Mouse (Mus musculus) adipocyte (in vitro differentiated cells): ENCODE measurements around the gene Ntsr2.
A peak's percentile ranks its signal among the peaks of the same experiment; 100 is the strongest.
"Not testable (repeated sequence)": the region's sequence is repeated elsewhere in the genome, so short reads cannot be mapped to it uniquely, and the experiment has no call there.

ENCODE experiments used
- DNase-seq: peaks from one replicate; pipeline ENCODE4 v3.0.0-alpha.2; 2016; ENCODE audit warnings: low spot score

The Ntsr2 gene

DNA sequence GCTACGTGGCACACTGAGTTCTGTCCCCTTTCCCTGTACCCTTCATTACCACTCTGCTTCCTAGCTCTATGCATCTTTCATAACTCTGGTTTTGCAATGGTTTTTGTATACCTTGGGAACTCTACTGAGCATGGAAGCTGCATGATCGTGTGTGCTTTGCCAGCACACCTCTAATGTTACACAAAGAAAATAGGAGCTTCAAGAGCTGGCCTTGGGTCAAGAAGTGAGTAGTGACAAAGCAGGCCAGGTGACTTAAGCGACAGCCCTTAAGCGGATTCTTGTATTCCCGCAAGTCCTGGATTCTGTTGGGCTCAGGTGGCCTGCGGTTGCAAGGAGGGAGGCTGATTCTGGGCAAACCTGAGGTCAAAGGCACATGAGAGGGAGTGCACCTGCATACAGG is 4.9 kb upstream of the Ntsr2 start:
- DNase-seq = no peak

DNA sequence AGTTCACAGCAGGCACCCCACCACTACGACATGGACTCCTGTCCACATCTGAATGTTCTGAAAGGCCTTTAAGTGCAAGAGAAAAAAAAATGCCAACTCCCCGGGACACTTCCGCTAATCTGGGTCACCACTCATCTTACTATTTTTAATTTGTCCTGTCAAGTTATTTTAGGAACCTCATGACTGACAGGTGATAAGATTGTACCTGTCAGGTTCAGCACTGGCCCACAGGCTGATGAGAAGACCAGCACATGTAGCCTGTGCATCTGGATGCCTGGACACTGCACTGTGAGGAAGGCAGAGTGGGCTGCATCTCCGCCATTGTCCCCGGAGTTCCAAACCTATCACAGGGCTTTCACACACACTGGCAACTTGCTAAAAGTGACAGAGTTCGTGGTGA is 3.4 kb upstream of the Ntsr2 start:
- no peak for DNase-seq

DNA sequence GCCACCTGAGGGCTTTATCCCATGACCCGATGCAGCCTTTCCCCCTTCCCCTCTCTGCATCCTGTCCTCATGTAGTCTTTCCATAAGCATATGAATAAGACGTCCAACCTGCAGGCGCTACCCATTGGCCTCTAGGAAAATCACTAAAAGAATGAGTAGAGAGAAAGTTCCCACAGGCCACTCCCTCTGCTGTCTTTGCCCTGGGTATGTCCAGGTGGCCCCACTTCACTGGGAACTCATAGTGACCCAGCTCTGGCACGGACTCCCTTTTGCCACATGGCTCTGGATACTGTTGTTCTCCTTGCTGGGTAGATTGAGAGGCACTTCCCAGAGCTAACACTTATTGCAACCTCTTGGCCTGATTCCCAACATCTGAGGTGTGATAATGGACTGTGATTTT is 2.4 kb downstream of the Ntsr2 start:
- peak; percentile 28 for DNase-seq

DNA sequence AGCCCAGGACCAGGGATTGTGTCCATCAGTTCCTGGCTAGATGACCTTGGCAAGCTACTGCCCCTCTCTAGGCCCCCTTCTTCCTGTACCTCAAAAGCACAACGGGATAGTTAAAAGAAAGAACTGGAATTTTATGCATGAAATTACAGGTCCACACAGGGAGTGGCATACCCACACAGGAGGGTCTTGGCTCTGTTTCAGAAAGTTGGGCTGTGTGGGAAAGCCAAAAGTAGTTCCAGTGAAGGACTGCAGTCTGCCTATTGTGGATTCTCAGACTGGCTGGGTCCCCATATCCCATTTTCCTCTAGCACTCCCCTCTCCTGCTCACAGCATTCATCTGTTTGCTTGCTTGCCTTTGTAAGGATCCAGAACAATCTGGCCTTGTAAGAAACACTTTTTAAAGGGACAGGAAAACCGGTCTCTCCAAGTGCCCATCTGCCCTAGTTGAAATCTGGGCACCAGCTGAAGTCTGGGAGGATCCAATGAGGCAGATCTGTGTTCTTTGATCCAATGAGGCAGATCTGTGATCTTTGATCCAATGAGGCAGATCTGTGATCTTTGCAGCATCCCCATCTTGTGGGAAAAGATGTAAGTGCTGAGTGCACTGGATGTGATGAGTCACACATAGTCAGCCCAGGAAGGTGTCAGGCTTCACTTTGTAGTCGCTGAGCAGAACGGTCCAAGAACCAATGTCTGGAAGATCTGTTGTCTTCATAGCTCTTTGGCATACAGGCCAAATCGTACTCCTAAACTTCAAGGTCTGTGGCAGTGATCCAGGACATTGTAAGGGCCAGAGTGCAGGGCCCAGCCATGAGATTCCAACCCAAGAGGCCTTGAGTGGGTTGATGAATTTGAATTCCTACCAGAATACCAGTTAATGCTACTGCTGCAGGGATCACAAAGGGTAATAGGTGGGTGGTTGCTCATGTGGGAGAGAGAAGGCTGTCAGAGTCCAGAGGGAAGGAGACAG is 4.0 kb downstream of the Ntsr2 start:
- peak; percentile 87 for DNase-seq

DNA sequence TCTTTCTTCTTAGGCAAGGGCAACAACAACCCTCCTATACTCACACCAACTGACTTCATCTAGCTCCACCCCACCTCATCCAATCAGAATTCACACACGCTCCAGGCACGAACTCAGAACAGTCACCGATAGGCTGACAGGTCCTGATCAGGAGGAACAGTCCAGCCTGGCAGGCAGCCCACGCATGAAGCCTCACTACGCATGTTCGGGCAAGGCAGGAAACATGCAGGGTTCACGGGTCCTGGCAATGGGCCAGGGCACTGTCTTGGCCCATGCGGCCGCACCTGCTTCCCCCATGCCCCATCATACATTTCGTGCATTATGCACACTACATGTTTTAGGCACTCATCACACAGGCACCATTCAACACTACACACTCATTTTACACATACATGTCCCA is 8.3 kb downstream of the Ntsr2 start:
- DNase-seq = no peak

DNA sequence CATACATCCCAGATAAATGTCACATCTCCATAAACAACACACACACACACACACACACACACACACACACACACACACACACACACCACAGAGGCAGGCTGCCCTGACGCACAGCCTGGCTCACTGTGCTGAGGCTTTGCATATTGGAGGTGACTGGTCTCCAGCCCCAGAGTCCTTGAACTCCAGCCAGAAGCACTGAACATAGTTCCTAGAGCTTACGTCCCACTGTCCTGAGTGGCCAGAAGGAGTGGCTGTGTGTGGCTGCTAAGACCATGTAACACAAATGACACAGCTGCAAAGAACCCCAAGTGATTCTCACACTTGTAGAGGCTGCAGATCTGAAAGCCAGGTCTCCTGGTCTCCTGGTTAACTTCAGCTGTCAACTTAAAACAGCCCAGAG is 8.8 kb downstream of the Ntsr2 start:
- DNase-seq = no peak

DNA sequence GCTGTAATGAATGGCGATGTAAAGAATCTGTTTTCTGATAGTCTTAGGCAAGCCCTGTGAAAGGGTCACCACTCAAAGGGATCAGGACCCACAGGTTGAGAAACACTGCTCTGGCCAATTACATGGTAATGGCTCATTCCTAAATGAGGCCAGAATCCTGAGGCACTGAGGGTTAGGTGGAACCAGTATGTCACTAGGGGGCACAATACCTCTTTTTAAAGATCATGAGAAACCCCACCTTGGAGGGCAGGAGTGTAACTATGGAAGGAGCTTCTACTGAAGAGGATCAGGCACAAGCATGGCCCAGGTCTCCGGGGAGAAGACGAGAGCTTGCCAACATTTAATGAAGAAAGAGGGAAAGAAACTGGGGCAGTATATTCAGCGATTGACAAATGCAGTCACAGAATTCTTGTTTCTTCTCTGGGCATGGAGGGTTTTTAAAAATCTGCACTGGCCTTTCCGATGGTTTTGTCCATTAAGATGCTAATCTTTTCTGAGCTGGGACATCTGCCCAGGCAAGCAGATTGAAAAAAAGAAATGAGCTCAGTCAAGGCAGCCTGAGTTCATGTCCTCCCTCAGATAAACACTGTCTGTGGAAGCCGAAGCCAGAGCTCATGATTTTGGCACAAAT is 9.9 kb downstream of the Ntsr2 start:
- peak; percentile 72 for DNase-seq

DNA sequence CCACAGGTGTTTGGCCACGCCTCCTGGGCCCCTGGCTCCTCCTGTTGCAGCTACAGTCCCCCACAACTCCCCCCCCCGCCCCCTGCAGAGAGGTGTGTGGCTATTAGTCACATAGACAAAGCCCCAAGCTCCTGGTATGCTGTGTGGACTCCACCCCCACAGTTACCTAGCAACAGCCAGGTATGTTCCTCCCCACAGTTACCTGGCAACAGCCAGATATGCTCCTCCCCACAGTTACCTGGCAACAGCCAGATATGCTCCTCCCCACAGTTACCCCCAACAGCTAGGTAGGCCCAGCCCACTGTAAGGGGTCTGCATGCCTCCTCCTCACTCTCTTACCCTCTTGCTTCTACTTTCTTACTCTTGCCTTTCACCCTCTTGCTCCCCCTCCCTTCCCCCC is 11.8 kb downstream of the Ntsr2 start:
- DNase-seq = no peak

DNA sequence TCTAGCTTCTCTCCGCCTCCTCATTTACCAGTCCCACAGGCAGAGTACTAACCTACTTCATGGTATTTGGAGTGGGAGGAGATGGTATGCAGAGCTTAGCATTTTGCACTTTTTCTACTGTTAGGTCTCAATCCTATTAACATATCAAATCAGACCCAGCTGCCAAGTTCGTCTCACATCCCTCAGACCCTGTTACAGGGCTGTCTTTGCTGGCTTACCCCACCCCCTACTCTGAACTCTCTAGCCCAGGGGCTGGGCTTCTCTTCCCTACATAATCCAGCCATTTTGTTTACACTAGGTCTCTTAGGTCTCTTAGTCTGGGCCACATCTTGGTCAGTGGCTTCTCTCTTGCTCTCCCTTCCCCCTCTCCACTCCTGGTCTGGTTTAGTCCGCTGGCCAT is 16.0 kb downstream of the Ntsr2 start:
- DNase-seq = no peak

DNA sequence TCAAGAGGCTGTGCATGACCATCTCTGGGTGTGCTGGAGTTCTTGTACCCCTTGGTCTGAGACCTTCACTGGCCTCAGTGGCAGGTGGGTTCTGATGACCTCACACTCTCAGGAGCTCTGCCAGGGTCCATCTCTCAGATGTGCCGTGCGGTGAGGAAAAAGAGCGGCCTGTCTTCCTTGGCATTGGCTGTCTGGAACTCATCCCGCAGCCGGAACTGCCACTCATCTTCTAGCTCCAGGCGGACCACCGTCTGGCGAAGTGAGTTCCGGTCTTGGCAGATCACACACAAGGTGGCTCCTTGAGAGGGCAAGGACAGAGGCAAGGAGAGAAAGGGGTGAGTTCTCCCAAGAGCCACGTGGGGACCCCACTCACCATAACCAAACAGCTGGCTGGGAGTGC is 19.1 kb downstream of the Ntsr2 start:
- DNase-seq = no peak

DNA sequence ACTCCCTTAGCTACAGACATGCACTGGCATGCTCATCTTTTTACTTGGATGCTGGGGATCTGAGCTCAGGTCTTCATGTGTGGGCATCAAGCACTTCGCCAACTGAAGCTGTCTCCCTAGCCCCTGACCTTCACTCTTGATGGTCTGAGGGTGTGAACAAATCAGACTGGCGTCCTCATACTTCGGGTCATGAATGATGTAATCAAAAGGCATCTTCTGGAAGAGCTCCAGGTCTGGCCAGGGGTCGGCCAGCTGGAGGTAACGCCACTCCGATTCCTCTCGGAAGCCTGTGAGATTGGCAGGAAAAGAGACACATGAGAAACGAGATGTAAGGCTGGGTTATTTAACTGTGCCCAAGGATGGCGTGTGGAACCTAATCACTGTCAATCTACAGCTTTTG is 37.4 kb downstream of the Ntsr2 start:
- no peak for DNase-seq

DNA sequence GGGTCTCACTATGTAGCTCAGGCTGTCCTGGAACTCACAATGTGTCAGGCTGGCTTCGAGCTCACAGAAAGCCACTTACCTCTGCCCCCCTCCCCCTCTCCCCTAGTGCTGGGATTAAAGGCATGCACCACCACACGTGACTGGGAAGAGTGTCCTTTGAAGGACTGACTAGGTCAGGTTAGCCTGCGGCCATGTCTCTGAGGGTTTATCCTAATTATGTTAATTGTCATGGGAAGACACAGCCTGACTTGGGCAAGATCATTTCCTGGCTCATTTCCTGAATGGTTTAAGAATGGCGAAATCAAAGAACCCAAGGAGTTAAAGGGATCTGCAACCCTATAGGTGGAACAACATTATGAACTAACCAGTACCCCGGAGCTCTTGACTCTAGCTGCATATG is 41.6 kb downstream of the Ntsr2 start:
- DNase-seq = no peak

DNA sequence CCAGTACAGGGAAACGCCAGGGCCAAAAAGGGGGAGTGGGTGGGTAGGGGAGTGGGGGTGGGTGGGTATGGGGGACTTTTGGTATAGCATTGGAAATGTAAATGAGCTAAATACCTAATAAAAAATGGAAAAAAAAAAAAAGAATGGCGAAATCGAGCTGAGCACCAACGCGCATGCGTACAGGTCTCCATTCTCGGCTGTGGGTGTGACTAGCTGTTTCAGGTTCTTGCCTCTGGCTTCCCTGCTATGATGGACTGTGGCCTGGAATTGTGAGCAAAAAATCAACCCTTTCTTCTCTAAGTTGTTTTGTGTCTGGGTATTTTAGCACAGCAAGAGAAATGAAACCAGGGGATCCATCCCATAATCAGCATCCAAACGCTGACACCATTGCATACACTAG is 42.1 kb downstream of the Ntsr2 start:
- DNase-seq = not testable (repeated sequence)

DNA sequence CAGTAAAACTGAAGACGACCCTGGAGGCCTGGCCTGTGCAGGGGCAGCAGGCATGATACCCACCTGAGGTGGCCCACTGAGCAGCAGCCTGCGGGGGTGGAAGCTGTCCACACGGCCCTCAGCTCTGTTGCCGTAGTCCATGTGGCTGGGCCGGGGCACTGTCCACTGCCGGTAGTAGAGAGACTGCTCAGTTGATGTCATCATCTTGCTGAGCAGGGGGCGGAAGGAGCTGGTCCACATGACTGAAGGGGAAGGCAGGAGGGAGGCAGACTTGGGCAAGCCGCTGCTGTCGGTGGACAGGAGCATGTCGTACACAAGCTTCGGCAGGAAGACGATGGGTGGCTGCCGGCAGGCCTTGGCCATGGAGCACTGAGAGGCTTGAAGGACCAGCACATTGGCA is 43.0 kb downstream of the Ntsr2 start:
- no peak for DNase-seq

DNA sequence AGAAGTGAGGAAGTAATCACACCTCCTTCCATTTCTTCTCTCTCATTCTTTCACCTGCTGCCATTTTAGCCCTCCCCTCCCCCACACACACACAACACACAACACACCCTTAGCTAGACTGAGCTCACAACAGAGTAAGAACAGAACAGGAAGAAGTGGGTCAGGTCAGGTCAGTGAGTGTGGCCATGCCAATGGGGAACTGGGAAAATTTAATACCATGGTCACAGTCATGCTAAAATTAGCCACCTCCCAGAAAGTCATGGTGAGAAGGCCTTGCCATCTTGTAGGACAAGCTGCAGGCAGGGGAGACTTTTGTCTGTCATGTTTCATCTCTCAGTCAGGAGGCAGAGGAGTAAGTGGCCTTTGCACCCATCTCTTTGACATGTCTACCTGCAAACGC is 45.5 kb downstream of the Ntsr2 start:
- no peak for DNase-seq
